Mouse (Mus musculus) neural tube, embryonic 12.5 days (tissue): Measurements from ENCODE around the gene Atp6v1c2. TPM values are rescaled to one million over a fixed set of nuclear protein-coding genes. Genes with fewer than 3 reads are reported as not detected.

Experiments
- ATAC-seq: fragments of 200-750 bp; cut with Nextera tagmentation; 2 replicates; pipeline ENCODE4 v1.8.0; 2017; ENCODE audit warnings: low read depth, mild to moderate bottlenecking, moderate TSS enrichment, moderate library complexity; ENCODE audit not compliant: low FRiP score
- H3K27ac ChIP-seq: fragments of 300-500 bp; sonication (generic); 2 replicates; pipeline ENCODE4 v1.5.1; 2016
- H3K27me3 ChIP-seq: fragments of 300-500 bp; sonication (generic); replicated peaks from 2 replicates; pipeline ENCODE4 v1.6.1; 2016; ENCODE audit warnings: mild to moderate bottlenecking
- H3K36me3 ChIP-seq: fragments of 300-500 bp; sonication (generic); 2 replicates; pipeline ENCODE4 v1.6.1; 2016; ENCODE audit warnings: mild to moderate bottlenecking
- H3K4me1 ChIP-seq: fragments of 300-500 bp; sonication (generic); 2 replicates; pipeline ENCODE4 v1.6.1; 2016
- H3K4me2 ChIP-seq: fragments of 300-500 bp; sonication (generic); replicated peaks from 2 replicates; pipeline ENCODE4 v1.6.1; 2016; ENCODE audit warnings: mild to moderate bottlenecking
- H3K4me3 ChIP-seq: fragments of 300-500 bp; sonication (generic); 2 replicates; pipeline ENCODE4 v1.5.1; 2016
- H3K9ac ChIP-seq: fragments of 300-500 bp; sonication (generic); 2 replicates; pipeline ENCODE4 v1.6.1; 2016; ENCODE audit warnings: mild to moderate bottlenecking
- H3K9me3 ChIP-seq: fragments of 300-500 bp; sonication (generic); 2 replicates; pipeline ENCODE4 v1.6.1; 2016; ENCODE audit warnings: mild to moderate bottlenecking
- WGBS: fragments of 180-500 bp; shearing (Covaris S2); methylation state at CpG from one replicate; pipeline ENCODE4 v1.1.7; 2016; 5-methylcytosine and 5-hydroxymethylcytosine counted together
- polyA plus RNA-seq: library from polyadenylated mRNA; unstranded; fragments of >200 nt; fragmentation: Nextera tagmentation; extraction: Ambion mirVana; gene quantifications from 2 replicates; pipeline ENCODE4 v1.2.1, GENCODE M21; 2016

Gene Atp6v1c2
- polyA plus RNA-seq, 1 experiment from 2014 or later: 0.37 TPM

DNA sequence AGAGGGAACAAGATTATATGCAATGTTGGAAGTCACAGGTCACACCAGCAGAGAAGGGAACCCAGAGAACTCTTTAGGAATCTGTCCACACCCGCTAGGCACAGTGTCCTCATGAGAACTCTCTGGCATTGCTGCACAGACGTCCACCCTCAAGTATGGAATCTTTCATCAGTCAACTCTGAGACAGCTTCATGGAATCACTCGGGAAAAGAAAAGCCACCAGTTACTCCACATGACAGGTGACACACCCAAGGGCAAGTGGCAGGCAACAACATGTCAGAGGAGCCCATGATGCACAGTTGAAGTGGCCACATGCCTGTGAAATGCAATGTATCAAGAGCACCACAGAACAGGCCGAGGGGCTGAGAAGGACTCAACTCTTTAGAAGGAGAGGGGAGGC, 11.2 kb downstream of the Atp6v1c2 start:
- Histone ChIP-seq H3K27me3 (peaks cover 9% of the 10 kb centered on the region; the same call in 1 of the 2 replicates), H3K36me3 (no peaks in the 10 kb centered on the region), H3K27ac (no peak overlapping the region), H3K4me1 (no peaks in the 10 kb centered on the region), H3K9ac (no peak overlapping the region), H3K4me2 (no peak overlapping the region), H3K4me3 (no peak overlapping the region), H3K9me3 (no peaks in the 10 kb centered on the region)
- 69% methylated on average over 4 of the region's 4 CpGs for WGBS
- no peak for ATAC-seq

GRCm38 (mm10) chr12:17316096-17316495, 13.1 kb downstream of the Atp6v1c2 start:
- H3K4me3 ChIP-seq: no peak overlapping the region
- ATAC-seq: no peak

GRCm38 (mm10) chr12:17310852-17311839, 18.0 kb downstream of the Atp6v1c2 start:
- Histone ChIP-seq H3K4me3 (no peak overlapping the region), H3K4me2 (no peak overlapping the region), H3K4me1 (0 out of 2 replicates have a peak, but pooled peaks cover 3% of the 10 kb centered on the region), H3K36me3 (no peaks in the 10 kb centered on the region), H3K27ac (no peak overlapping the region), H3K9ac (no peak overlapping the region), H3K9me3 (no peaks in the 10 kb centered on the region), H3K27me3 (no peaks in the 10 kb centered on the region)
- 66% methylated on average over 16 of the region's 16 CpGs for WGBS
- ATAC-seq: no peak

More at GRCm38 (mm10) chr12:17316096-17316495, 13.1 kb downstream of the Atp6v1c2 start:
- Histone ChIP-seq H3K9me3 (no peaks in the 10 kb centered on the region), H3K36me3 (no peaks in the 10 kb centered on the region), H3K4me2 (no peak overlapping the region), H3K27ac (no peak overlapping the region), H3K27me3 (no peaks in the 10 kb centered on the region), H3K9ac (no peak overlapping the region), H3K4me1 (no peaks in the 10 kb centered on the region)
- 88% methylated on average over 5 of the region's 5 CpGs for WGBS

DNA sequence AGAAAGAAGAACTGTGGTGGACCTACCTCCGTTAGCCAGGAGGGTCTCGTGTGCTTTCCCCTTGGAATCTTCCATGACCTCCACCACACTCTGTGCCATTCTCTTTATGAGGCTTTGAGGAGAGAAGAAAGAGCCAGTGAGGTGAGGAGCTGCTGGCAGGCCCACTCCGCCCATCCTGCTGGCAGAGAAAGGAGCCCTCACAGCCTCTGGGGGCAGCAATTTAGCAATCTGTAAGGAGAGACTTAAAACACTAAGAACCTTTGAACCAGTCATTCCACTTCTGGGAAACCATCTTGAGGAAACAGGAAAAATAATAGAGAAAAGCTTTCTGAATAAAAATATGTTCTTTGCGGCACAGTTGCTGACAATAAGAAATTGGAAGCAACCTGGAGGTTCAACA, 20.9 kb downstream of the Atp6v1c2 start:
- H3K4me3 ChIP-seq: no peak overlapping the region
- 42% methylated on average over 4 of the region's 4 CpGs for WGBS
- H3K9me3 ChIP-seq: no peaks in the 10 kb centered on the region
- H3K36me3 ChIP-seq: no peaks in the 10 kb centered on the region
- no peaks in the 10 kb centered on the region for H3K27me3 ChIP-seq
- H3K4me2 ChIP-seq: no peak overlapping the region
- H3K4me1 ChIP-seq: 0 out of 2 replicates have a peak, but pooled peaks cover 3% of the 10 kb centered on the region
- ATAC-seq: no peak
- no peak overlapping the region for H3K9ac ChIP-seq
- no peak overlapping the region for H3K27ac ChIP-seq

GRCm38 (mm10) chr12:17305445-17305844, 23.7 kb downstream of the Atp6v1c2 start:
- Histone ChIP-seq H3K27ac (no peak overlapping the region), H3K9ac (no peak overlapping the region), H3K4me1 (0 out of 2 replicates have a peak, but pooled peaks cover 3% of the 10 kb centered on the region), H3K4me2 (no peak overlapping the region), H3K27me3 (no peaks in the 10 kb centered on the region), H3K36me3 (no peaks in the 10 kb centered on the region), H3K9me3 (no peaks in the 10 kb centered on the region), H3K4me3 (no peak overlapping the region)
- 82% methylated on average over 7 of the region's 7 CpGs for WGBS
- no peak for ATAC-seq

- H3K36me3 ChIP-seq: no peaks in the 10 kb centered on the region
- no peak overlapping the region for H3K27ac ChIP-seq
- H3K9me3 ChIP-seq: no peaks in the 10 kb centered on the region
- no peak overlapping the region for H3K4me3 ChIP-seq
- ATAC-seq: no peak
- no peak overlapping the region for H3K9ac ChIP-seq
- H3K4me2 ChIP-seq: no peak overlapping the region
- no peaks in the 10 kb centered on the region for H3K4me1 ChIP-seq
- WGBS: 97% methylated on average over 1 of the region's 1 CpGs
- H3K27me3 ChIP-seq: no peaks in the 10 kb centered on the region
These were observed 29.3 kb downstream of the Atp6v1c2 start for GRCm38 (mm10) chr12:17299902-17300301.

GRCm38 (mm10) chr12:17296899-17297298, 32.3 kb downstream of the Atp6v1c2 start:
- WGBS: 74% methylated on average over 2 of the region's 2 CpGs
- no peaks in the 10 kb centered on the region for H3K27me3 ChIP-seq
- no peak overlapping the region for H3K9ac ChIP-seq
- H3K4me3 ChIP-seq: no peak overlapping the region
- H3K27ac ChIP-seq: no peak overlapping the region
- no peaks in the 10 kb centered on the region for H3K36me3 ChIP-seq
- H3K4me1 ChIP-seq: no peaks in the 10 kb centered on the region
- no peaks in the 10 kb centered on the region for H3K9me3 ChIP-seq
- H3K4me2 ChIP-seq: no peak overlapping the region
- ATAC-seq: no peak

DNA sequence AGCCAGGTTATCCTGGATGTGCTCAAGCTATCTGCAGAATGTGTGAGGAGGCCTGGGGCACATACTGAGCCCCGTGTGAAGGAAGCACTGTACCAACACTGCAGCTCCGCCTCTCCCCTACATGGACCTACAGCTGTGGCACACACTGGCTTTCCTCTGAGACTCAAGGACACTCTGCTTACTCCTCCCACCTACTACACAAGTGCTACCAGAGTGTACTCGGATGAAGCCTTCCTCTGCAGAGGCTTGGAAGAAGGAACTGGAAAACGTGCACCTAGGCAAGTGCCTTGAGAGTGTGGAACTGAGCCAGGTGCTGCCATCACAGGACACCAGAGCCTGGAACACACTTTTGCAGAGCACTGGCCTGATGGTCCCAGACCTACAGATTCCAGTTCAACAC, 38.6 kb downstream of the Atp6v1c2 start:
- no peaks in the 10 kb centered on the region for H3K9me3 ChIP-seq
- no peak overlapping the region for H3K4me2 ChIP-seq
- H3K27me3 ChIP-seq: no peaks in the 10 kb centered on the region
- no peak overlapping the region for H3K9ac ChIP-seq
- no peak overlapping the region for H3K27ac ChIP-seq
- no peak overlapping the region for H3K4me3 ChIP-seq
- peaks cover 5% of the 10 kb centered on the region; the same call in 1 of the 2 replicates for H3K36me3 ChIP-seq
- no peak for ATAC-seq
- 79% methylated on average over 4 of the region's 4 CpGs for WGBS
- H3K4me1 ChIP-seq: no peaks in the 10 kb centered on the region

DNA sequence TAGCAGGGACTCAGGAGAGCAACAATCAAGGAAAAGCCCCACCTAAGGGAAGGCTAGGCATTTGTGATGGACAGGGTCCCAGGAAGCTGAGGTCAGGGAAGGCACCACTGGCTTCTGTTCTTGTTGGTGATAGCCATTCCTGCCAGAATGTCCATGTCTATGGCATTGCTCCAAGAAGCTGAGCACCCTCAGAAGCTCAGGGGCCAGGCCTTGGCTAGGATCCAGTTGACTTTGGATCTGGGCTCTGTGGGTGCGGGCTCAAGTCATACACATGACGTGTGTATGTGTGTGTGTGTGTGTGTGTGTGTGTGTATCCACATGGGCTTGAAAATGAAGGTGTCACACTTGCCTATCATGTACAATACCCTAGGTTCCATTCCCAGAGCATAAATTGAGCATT, 39.2 kb downstream of the Atp6v1c2 start:
- no peaks in the 10 kb centered on the region for H3K4me1 ChIP-seq
- no peaks in the 10 kb centered on the region for H3K27me3 ChIP-seq
- 89% methylated on average over 2 of the region's 2 CpGs for WGBS
- no peak overlapping the region for H3K4me2 ChIP-seq
- no peak overlapping the region for H3K4me3 ChIP-seq
- ATAC-seq: no peak
- peaks cover 11% of the 10 kb centered on the region for H3K36me3 ChIP-seq
- no peaks in the 10 kb centered on the region for H3K9me3 ChIP-seq
- no peak overlapping the region for H3K27ac ChIP-seq
- no peak overlapping the region for H3K9ac ChIP-seq

- Histone ChIP-seq H3K27ac (no peak overlapping the region), H3K36me3 (peaks cover 20% of the 10 kb centered on the region), H3K9me3 (no peaks in the 10 kb centered on the region), H3K4me2 (no peak overlapping the region), H3K9ac (no peak overlapping the region), H3K4me1 (no peaks in the 10 kb centered on the region), H3K27me3 (no peaks in the 10 kb centered on the region), H3K4me3 (no peak overlapping the region)
- 80% methylated on average over 2 of the region's 2 CpGs for WGBS
- no peak for ATAC-seq
These were observed 40.1 kb downstream of the Atp6v1c2 start for GRCm38 (mm10) chr12:17289060-17289459.

GRCm38 (mm10) chr12:17288496-17288895, 40.7 kb downstream of the Atp6v1c2 start:
- no peak overlapping the region for H3K27ac ChIP-seq
- no peaks in the 10 kb centered on the region for H3K4me1 ChIP-seq
- 82% methylated on average over 4 of the region's 4 CpGs for WGBS
- H3K36me3 ChIP-seq: peaks cover 26% of the 10 kb centered on the region
- H3K4me3 ChIP-seq: no peak overlapping the region
- no peak overlapping the region for H3K9ac ChIP-seq
- H3K4me2 ChIP-seq: no peak overlapping the region
- no peaks in the 10 kb centered on the region for H3K27me3 ChIP-seq
- H3K9me3 ChIP-seq: no peaks in the 10 kb centered on the region
- no peak for ATAC-seq

DNA sequence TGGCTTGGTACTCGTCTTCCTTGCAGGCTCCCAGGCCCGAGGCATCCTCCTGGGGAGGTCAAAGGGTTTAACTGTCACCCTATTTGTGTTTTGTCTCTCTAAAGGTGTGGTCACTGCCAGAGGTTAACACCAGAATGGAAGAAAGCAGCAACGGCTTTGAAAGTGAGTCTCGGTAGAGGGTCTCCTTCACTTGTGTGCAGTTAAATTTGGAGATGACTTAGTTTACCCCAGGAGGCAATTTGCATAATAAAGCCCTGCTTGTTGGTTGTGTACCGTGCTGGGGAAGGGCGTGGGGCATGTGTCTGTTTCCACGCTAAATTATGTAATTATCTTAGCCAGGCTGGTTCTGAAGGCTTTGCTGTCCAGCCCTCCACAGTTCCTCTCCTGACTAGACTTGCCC, 55.3 kb downstream of the Atp6v1c2 start:
- peaks cover 7% of the 10 kb centered on the region for H3K4me1 ChIP-seq
- H3K9ac ChIP-seq: no peak overlapping the region
- H3K36me3 ChIP-seq: peaks cover 93% of the 10 kb centered on the region
- H3K9me3 ChIP-seq: no peaks in the 10 kb centered on the region
- H3K4me3 ChIP-seq: no peak overlapping the region
- WGBS: 62% methylated on average over 7 of the region's 7 CpGs
- ATAC-seq: no peak
- H3K4me2 ChIP-seq: no peak overlapping the region
- H3K27ac ChIP-seq: no peak overlapping the region
- H3K27me3 ChIP-seq: no peaks in the 10 kb centered on the region
